Mouse (Mus musculus) embryonic facial prominence, embryonic 13.5 days (tissue): ENCODE measurements at regions not wholly inside any gene's neighbourhood (a gene's known extent, or its start where the extent isn't known, plus 50 kb on each side); places are given as distances from the start of the nearest gene placed in this dataset.

Experiments
- ATAC-seq: fragments of 200-750 bp; cut with Nextera tagmentation; 2 replicates; pipeline ENCODE4 v1.8.0; 2017; ENCODE audit warnings: low read depth; ENCODE audit not compliant: insufficient number of reproducible peaks, insufficient read depth, low FRiP score, low TSS enrichment
- H3K27ac ChIP-seq: fragments of 300-500 bp; sonication (generic); 2 replicates; pipeline ENCODE4 v1.5.1; 2015; ENCODE audit warnings: moderate library complexity, mild to moderate bottlenecking, inconsistent platforms
- H3K27me3 ChIP-seq: fragments of 300-500 bp; sonication (generic); 2 replicates; pipeline ENCODE4 v1.6.1; 2015; ENCODE audit warnings: mild to moderate bottlenecking, inconsistent platforms
- H3K36me3 ChIP-seq: fragments of 300-500 bp; sonication (generic); 2 replicates; pipeline ENCODE4 v1.6.1; 2015; ENCODE audit warnings: mild to moderate bottlenecking, inconsistent platforms
- H3K4me1 ChIP-seq: fragments of 300-500 bp; sonication (generic); 2 replicates; pipeline ENCODE4 v1.6.1; 2015; ENCODE audit warnings: inconsistent platforms
- H3K4me2 ChIP-seq: fragments of 300-500 bp; sonication (generic); 2 replicates; pipeline ENCODE4 v1.6.1; 2015; ENCODE audit warnings: moderate library complexity, mild to moderate bottlenecking, inconsistent platforms
- H3K4me3 ChIP-seq: fragments of 300-500 bp; sonication (generic); 2 replicates; pipeline ENCODE4 v1.5.1; 2015; ENCODE audit warnings: mild to moderate bottlenecking, inconsistent platforms
- H3K9ac ChIP-seq: fragments of 300-500 bp; sonication (generic); 2 replicates; pipeline ENCODE4 v1.6.1; 2015; ENCODE audit warnings: mild to moderate bottlenecking, inconsistent platforms
- H3K9me3 ChIP-seq: fragments of 300-500 bp; sonication (generic); 2 replicates; pipeline ENCODE4 v1.6.1; 2016; ENCODE audit warnings: inconsistent platforms
- WGBS: fragments of 180-500 bp; shearing (Covaris S2); methylation state at CpG from one replicate; pipeline ENCODE4 v1.1.7; 2015; ENCODE audit warnings: mixed read lengths; 5-methylcytosine and 5-hydroxymethylcytosine counted together

DNA sequence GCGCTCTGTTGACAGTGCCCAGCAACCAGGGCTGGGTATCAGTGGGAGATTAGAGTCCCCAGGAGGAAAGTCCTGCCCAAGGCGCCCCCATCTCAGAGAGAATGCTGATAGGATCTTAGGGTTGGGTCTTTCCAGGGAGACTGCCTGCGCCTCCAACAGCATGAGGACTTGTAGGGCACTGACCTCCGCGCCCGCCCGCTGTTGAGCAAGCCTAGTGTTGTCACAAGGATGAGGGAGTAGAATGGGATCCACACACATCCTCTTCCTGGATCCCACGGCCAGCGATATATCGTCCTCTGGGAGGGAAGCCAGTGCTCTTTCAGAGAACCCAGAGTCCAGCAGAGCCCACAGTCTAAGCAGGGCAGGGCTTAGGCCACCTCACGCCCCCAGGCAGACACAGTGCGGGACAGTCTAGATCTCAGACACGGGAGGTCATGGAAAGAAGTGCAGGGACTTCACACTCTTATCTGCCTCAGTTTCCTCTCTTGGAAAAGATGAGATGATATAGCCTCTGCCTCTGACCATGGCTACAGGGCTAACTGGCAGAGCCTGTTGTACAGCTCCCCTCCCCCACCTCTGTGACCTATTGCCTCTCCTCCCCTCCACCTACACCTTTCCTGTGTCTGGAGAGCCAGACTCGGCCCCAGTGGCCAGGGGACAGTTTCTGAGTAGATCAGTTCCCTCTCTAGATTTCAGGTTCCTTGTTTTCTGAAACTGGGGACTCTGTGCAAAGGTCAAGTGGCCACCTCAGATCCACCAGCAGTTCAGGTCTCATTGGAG, 52.0 kb upstream of the Dusp5 start:
- Histone ChIP-seq H3K9me3 (no peaks in the 10 kb centered on the region), H3K4me3 (no peak overlapping the region), H3K27ac (no peak overlapping the region), H3K36me3 (no peaks in the 10 kb centered on the region), H3K9ac (no peak overlapping the region), H3K4me2 (no peak overlapping the region), H3K27me3 (no peaks in the 10 kb centered on the region), H3K4me1 (no peaks in the 10 kb centered on the region)
- WGBS: 70% methylated on average over 14 of the region's 14 CpGs
- ATAC-seq: no peak

DNA sequence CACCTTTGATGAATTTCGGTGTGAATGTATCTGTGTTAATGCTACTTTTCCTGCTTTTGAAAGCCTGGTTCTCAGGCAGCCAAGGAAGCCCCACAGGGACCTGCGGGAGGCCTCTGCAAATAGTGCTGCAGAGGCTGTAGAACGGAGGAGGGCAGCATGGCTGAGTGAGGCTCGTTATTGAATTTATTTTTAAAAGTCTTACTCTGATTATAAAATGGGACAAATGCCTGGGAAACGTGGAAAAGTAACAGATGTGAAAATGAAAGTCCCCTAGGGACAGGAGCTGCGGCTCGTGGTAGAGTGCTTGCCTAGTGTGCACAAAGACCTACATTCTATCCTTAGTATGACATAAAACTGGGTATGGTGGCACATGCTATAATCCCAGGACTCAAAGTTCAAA, 59.7 kb upstream of the Dusp5 start:
- H3K27me3 ChIP-seq: no peaks in the 10 kb centered on the region
- H3K36me3 ChIP-seq: no peaks in the 10 kb centered on the region
- H3K4me3 ChIP-seq: no peak overlapping the region
- H3K4me1 ChIP-seq: no peaks in the 10 kb centered on the region
- no peak overlapping the region for H3K27ac ChIP-seq
- H3K9ac ChIP-seq: no peak overlapping the region
- ATAC-seq: no peak
- peaks cover 11% of the 10 kb centered on the region for H3K9me3 ChIP-seq
- WGBS: 41% methylated on average over 7 of the region's 7 CpGs
- no peak overlapping the region for H3K4me2 ChIP-seq

DNA sequence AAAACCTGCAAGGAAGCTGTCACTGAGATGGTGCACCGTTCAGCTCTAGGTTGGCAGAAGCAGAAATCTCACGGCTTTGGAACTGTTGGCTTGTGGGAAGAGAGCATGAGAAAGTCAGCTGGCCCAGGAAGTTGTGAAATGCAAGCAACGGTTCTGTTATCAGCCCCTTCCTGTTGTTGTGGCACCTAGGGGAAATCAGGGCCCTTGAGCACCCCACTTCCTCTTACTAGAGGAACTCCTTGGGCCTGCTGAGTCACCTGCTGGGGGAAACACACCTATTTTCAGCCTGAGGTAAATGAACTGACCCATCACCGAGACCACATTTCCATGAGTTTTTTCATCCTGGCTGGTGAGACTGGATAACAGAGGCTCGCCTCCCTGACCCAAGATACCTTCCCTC, 64.2 kb upstream of the Dusp5 start:
- Histone ChIP-seq H3K4me3 (no peak overlapping the region), H3K36me3 (no peaks in the 10 kb centered on the region), H3K27ac (no peak overlapping the region), H3K4me2 (no peak overlapping the region), H3K27me3 (peaks cover 6% of the 10 kb centered on the region; the same call in 1 of the 2 replicates), H3K9ac (no peak overlapping the region), H3K9me3 (peaks cover 11% of the 10 kb centered on the region), H3K4me1 (peaks cover 16% of the 10 kb centered on the region)
- 86% methylated on average over 5 of the region's 5 CpGs for WGBS
- ATAC-seq: no peak

DNA sequence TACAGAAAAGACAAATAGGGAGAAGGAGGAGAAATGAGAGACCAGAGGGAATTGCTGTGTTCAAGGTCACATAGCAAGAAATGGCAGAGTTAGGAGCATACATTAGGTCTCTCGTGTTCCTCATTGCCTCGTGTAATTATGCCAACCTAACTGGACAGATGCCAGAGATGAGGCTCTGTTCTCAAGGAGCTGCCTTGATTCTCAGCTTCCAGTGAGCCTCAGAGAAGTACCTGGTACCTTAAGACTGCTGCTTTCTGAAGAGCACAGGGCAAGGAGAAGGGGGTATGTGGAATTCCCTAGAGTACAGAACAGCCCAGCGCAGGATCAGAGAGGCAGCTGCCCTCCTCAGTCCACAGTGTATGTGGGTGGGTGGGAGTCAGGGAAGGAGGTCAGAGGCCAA, 64.8 kb upstream of the Dusp5 start:
- no peaks in the 10 kb centered on the region for H3K36me3 ChIP-seq
- peaks cover 11% of the 10 kb centered on the region for H3K9me3 ChIP-seq
- H3K4me2 ChIP-seq: no peak overlapping the region
- 61% methylated on average over 3 of the region's 3 CpGs for WGBS
- H3K9ac ChIP-seq: no peak overlapping the region
- H3K27me3 ChIP-seq: peaks cover 6% of the 10 kb centered on the region
- no peak for ATAC-seq
- H3K27ac ChIP-seq: no peak overlapping the region
- H3K4me3 ChIP-seq: no peak overlapping the region
- peaks cover 21% of the 10 kb centered on the region for H3K4me1 ChIP-seq

DNA sequence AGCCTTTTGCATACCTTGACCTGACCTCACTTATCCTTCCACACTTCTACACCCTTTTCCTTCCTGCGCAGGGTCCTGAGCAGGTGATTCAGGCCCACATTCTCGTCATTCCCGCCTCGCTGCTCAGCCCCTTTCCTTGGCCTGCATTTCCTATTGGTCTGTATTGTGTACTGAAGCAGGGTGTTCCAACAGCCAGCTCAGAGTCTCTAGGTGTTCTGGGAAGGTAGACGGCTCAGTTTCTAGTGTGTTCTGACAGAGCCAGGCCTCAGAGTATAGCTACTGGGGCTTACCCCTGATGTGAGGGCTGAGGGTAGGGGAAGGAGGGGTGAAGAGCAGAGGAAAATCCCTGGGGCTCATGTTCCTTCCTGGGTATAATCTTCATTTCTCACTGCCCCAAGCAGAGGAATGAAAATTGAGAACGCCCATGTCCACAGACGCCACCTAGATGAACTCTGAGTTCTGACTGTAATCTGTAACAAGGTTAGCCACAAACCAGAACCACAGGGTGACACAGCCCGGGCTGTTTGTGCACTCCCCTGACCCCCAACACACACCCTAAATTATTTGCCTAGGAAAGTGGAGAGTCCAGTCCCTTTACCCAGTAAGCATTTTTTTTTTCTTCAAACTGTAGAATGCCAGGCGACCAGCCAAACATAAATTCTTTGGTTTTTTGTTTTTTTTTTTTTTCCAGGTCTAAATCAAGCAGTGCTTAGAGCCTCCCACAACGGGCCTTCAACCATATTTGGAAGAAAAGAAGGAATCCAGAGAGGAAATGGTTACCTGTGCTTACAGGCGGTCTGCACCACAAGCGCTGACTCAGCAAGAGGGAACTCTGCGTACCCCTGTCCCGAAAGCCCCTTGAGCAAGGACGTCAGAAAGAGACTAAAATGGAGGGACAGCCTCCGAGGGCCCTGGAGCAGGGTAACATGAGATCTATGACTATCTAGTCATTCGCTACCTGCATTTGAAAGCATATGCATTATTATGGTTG, 67.6 kb upstream of the Dusp5 start:
- H3K27me3 ChIP-seq: peaks cover 18% of the 10 kb centered on the region
- no peaks in the 10 kb centered on the region for H3K36me3 ChIP-seq
- no peak overlapping the region for H3K9ac ChIP-seq
- H3K4me3 ChIP-seq: no peak overlapping the region
- H3K9me3 ChIP-seq: 0 out of 2 replicates have a peak, but pooled peaks cover 3% of the 10 kb centered on the region
- peak overlapping the region; percentile 68 for H3K27ac ChIP-seq
- peak overlapping the region; percentile 14; the same call in 1 of the 2 replicates for H3K4me2 ChIP-seq
- H3K4me1 ChIP-seq: peaks cover 28% of the 10 kb centered on the region
- ATAC-seq: no peak
- WGBS: 43% methylated on average over 17 of the region's 17 CpGs

DNA sequence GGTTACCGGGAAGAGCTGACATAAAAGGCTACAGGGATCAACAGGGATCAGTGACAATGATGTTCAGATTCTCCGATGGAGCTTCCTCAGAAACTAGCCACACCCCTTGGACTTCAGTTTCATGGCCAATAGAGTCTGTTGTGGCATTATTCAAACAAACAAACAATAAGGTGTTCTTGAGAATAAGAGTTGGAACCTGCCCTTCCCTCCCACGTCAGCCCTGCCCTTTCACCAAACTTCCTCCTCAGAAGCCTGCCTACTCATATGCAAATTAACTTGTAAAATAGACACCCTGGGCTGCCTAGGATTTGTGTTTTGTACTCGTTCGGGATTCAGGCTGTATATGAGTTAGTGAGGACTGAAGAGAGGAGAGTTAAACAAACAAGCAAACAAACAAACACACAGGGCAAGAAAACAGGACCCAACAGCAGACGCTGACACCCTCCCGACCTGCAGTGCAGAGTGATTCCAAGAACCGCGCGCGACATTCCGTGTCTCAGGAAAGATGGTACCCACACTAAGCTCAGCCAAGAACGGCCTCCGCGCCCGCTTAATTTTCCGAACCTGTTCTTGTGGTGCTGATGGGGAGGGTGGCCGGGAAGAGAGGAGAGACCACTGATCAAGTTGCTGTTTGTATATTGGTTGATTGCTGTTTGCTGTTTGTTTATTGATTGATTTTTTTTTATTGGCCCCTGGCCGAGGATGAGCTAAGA, 68.4 kb upstream of the Dusp5 start:
- H3K27ac ChIP-seq: peak overlapping the region; percentile 68; the same call in 1 of the 2 replicates
- no peaks in the 10 kb centered on the region for H3K9me3 ChIP-seq
- peak overlapping the region; percentile 17 for H3K4me2 ChIP-seq
- no peaks in the 10 kb centered on the region for H3K36me3 ChIP-seq
- peaks cover 28% of the 10 kb centered on the region for H3K4me1 ChIP-seq
- H3K9ac ChIP-seq: no peak overlapping the region
- H3K27me3 ChIP-seq: peaks cover 18% of the 10 kb centered on the region
- H3K4me3 ChIP-seq: no peak overlapping the region
- WGBS: 7% methylated on average over 19 of the region's 19 CpGs
- ATAC-seq: no peak

DNA sequence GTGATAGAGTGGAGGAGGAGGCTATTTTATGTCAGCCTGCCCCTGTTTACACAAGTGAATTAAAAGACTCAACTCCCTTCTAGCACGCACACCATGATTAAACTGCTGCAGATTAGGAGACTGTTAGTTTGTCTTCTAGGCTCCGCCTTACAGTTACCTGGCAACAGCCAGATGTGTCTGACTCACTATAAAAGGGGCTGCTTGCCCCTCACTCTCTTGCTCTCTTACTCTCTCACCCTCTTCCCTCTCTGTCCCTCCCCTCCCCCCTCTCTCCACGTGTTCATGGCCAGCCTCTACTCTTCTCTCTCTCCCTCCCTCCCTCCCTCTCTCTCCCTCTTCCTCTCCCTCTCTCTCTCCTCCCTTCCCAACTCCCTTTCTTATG, 69.0 kb upstream of the Smndc1 start:
- H3K27me3 ChIP-seq: peaks cover 18% of the 10 kb centered on the region
- no peak overlapping the region for H3K27ac ChIP-seq
- H3K9ac ChIP-seq: no peak overlapping the region
- H3K4me3 ChIP-seq: no peak overlapping the region
- H3K4me1 ChIP-seq: peaks cover 28% of the 10 kb centered on the region
- WGBS: 22% methylated on average over 3 of the region's 3 CpGs
- H3K9me3 ChIP-seq: no peaks in the 10 kb centered on the region
- no peaks in the 10 kb centered on the region for H3K36me3 ChIP-seq
- no peak overlapping the region for H3K4me2 ChIP-seq
- no peak for ATAC-seq

DNA sequence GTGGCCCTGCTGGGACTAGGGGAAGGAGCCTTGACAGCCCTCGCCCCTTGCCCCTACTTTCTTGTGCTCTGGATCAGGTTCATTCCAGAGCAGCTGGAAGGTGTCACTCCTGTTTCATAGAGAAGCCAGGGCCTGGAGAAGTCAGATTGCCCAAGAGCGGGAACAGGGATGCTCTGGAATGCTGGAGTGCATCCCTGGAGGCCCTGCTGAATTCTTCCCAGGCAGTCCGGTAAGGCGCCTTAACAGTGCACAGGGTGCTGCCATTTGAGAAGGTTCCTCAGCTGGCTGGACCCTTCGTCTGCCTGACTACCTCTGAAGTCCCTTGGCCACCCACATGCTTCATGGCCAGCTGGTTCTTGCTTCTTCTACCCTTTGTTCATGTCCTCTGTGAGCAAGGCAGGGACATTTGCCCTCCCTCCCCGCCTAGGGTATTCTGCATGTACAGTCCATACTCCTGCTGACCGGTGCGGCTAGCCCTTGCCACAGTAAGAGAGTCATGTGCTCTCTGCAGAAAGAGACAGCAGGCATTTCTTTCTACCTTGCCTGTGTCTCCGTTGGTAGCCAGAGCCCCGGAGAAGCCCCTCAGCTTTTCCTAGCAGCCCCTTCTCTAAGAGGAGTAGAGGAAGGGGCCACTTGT, 68.5 kb upstream of the Smndc1 start:
- no peak overlapping the region for H3K27ac ChIP-seq
- no peak overlapping the region for H3K4me2 ChIP-seq
- ATAC-seq: no peak

DNA sequence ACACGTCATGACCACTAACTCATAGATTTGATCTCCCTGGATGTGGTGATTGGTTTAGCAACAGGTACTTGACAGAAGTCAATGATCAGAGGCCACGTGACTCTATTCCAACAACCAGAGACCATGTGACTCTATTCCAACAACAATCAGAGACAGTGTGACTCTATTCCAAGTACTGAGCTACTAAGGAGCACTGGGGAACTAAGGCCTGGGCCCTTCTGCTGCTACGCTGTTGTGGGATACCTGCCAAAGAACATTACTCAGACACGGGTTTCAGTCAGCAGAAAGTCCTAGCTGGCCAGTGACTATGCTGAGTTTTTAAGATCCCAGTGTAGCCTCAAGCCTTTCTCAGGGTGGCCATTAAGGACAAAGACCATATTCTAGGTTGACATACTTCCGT, 66.3 kb upstream of the Smndc1 start:
- Histone ChIP-seq H3K9me3 (no peaks in the 10 kb centered on the region), H3K27me3 (peaks cover 18% of the 10 kb centered on the region), H3K36me3 (no peaks in the 10 kb centered on the region), H3K4me3 (no peak overlapping the region), H3K27ac (no peak overlapping the region), H3K4me1 (peaks cover 28% of the 10 kb centered on the region), H3K9ac (no peak overlapping the region), H3K4me2 (no peak overlapping the region)
- no peak for ATAC-seq
- 86% methylated on average over 5 of the region's 5 CpGs for WGBS

More for the DNA sequence above, 68.5 kb upstream of the Smndc1 start:
- Histone ChIP-seq H3K4me3 (no peak overlapping the region), H3K27me3 (peaks cover 18% of the 10 kb centered on the region), H3K9ac (no peak overlapping the region), H3K4me1 (peaks cover 28% of the 10 kb centered on the region), H3K9me3 (no peaks in the 10 kb centered on the region), H3K36me3 (no peaks in the 10 kb centered on the region)
- WGBS: 44% methylated on average over 10 of the region's 10 CpGs

DNA sequence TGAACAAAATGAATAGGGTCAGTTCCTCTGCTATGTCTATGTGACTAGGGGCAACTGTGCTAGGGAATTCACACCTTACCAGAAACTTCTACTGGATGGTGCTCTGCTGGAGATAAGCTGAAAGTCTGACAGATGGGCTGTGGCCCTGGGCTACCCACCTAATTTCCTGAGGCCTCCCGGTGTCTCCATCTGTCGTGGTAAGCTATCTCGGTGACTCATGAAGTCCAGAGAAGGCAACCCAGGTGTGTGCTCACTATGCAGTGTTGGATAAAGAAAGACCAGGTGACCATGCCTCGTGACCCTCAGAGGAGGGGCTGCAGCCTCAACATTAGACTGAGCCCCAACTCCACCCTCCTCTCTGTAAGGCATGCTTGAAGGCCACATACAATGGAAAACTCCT, 64.2 kb upstream of the Smndc1 start:
- no peaks in the 10 kb centered on the region for H3K36me3 ChIP-seq
- ATAC-seq: no peak
- no peak overlapping the region for H3K4me2 ChIP-seq
- H3K4me1 ChIP-seq: peaks cover 18% of the 10 kb centered on the region
- no peak overlapping the region for H3K27ac ChIP-seq
- 89% methylated on average over 4 of the region's 4 CpGs for WGBS
- H3K9me3 ChIP-seq: no peaks in the 10 kb centered on the region
- H3K4me3 ChIP-seq: no peak overlapping the region
- peaks cover 12% of the 10 kb centered on the region for H3K27me3 ChIP-seq
- H3K9ac ChIP-seq: no peak overlapping the region

DNA sequence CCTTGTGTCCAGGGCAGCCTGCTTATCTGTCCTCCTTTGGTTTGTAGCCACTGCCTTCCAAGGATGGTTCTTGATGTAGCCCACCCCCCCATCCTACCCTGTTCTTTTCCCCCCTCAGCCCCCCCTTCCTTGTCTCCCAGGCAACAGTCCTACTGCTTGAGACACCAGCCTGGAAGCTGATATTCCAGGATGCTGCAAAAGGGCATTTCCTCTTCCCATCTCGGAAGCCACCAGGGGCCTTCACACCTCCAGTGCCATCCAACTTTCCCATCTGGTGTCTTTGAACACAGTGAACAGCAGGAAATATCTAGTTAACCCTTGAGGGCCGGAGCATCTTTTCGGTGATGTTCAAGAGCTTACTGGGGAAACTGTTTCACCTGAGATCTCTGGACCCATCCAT, 63.7 kb upstream of the Smndc1 start:
- H3K36me3 ChIP-seq: no peaks in the 10 kb centered on the region
- H3K27ac ChIP-seq: no peak overlapping the region
- no peak overlapping the region for H3K4me3 ChIP-seq
- H3K27me3 ChIP-seq: peaks cover 11% of the 10 kb centered on the region
- H3K9me3 ChIP-seq: no peaks in the 10 kb centered on the region
- 70% methylated on average over 3 of the region's 3 CpGs for WGBS
- no peak overlapping the region for H3K9ac ChIP-seq
- peaks cover 14% of the 10 kb centered on the region for H3K4me1 ChIP-seq
- no peak for ATAC-seq
- H3K4me2 ChIP-seq: no peak overlapping the region
